Mouse (Mus musculus): ENCODE data around the gene Slfn9. TPM values are rescaled to one million over a fixed set of nuclear protein-coding genes. Genes with fewer than 3 reads are reported as not detected.
"Not testable (repeated sequence)": the region's sequence is repeated elsewhere in the genome, so short reads cannot be mapped to it uniquely, and the experiment has no call there.

The Slfn9 gene
- total RNA-seq, 2 experiments from 2014 or later = 8.1 to 11.2 TPM

- no peak for DNase-seq
These were observed 34.7 kb downstream of the Slfn9 start for GRCm38 (mm10) chr11:82956925-82957324.

- DNase-seq = no peak
These were observed 37.0 kb downstream of the Slfn9 start for GRCm38 (mm10) chr11:82954631-82955030.

GRCm38 (mm10) chr11:82952612-82953542 lies 38.8 kb downstream of the Slfn9 start:
- DNase-seq = no peak

GRCm38 (mm10) chr11:82951865-82952611 lies 39.6 kb downstream of the Slfn9 start:
- DNase-seq = peak; percentile 71 to 81

- DNase-seq = peak in 1 of 2 experiments; percentile 54
These were observed 40.7 kb downstream of the Slfn9 start, which contains the start of gene Slfn5 for GRCm38 (mm10) chr11:82950736-82951481. TSS of gene Slfn5 (plus strand) at chr11:82951349.

GRCm38 (mm10) chr11:82949036-82949435 lies 42.6 kb downstream of the Slfn9 start:
- DNase-seq = peak in 1 of 2 experiments; percentile 23

GRCm38 (mm10) chr11:82947457-82947856 lies 44.2 kb downstream of the Slfn9 start:
- no peak for DNase-seq

- no peak for DNase-seq
These were observed 46.0 kb downstream of the Slfn9 start for GRCm38 (mm10) chr11:82945636-82946035.

GRCm38 (mm10) chr11:82943336-82943735 lies 48.3 kb downstream of the Slfn9 start:
- no peak for DNase-seq

- DNase-seq = no peak
These were observed 58.4 kb downstream of the Slfn9 start for GRCm38 (mm10) chr11:82933186-82933585.

GRCm38 (mm10) chr11:82931671-82932450 lies 59.8 kb downstream of the Slfn9 start:
- peak in 1 of 2 experiments; percentile 41 for DNase-seq

GRCm38 (mm10) chr11:82931161-82931560 lies 60.5 kb downstream of the Slfn9 start:
- DNase-seq = not testable (repeated sequence)

- peak in 1 of 2 experiments; percentile 34 for DNase-seq
These were observed 61.2 kb downstream of the Slfn9 start for GRCm38 (mm10) chr11:82930391-82930955.

GRCm38 (mm10) chr11:82929633-82929950 lies 62.0 kb downstream of the Slfn9 start:
- DNase-seq = no peak

- no peak for DNase-seq
These were observed 62.6 kb downstream of the Slfn9 start for GRCm38 (mm10) chr11:82928897-82929632.

Small RNAs within 50 kb of the gene (microRNA-seq; reads per million reads assigned to microRNA genes)
- gene Gm27598 (not detected), gene Mir7679 (not detected)

Other genes starting within 250 kb of the Slfn9 start
- gene Cct6b, start 227.5 kb downstream of the Slfn9 start, total RNA-seq (2021) = under 1 TPM; 0.63 to 0.99 TPM
- 10 to 100 TPM; 21.3 to 23.0 TPM for gene Zfp830, start 227.5 kb downstream of the Slfn9 start, total RNA-seq (2021)
- 10 to 100 TPM; 25.6 to 27.1 TPM for gene Lig3, start 210.7 kb downstream of the Slfn9 start, total RNA-seq (2021)
- 1 to 10 TPM; 6.4 to 8.4 TPM for gene Rffl, start 120.6 kb downstream of the Slfn9 start, total RNA-seq (2021)
- gene Rad51d, start 101.2 kb downstream of the Slfn9 start, total RNA-seq (2021) = 10 to 100 TPM; 10.7 to 16.2 TPM
- not detected for gene Fndc8, start 99.7 kb downstream of the Slfn9 start, total RNA-seq (2021)
- gene Nle1, start 83.4 kb downstream of the Slfn9 start, total RNA-seq (2021) = 10 to 100 TPM; 19.5 to 27.0 TPM
- gene Unc45b, start 81.3 kb downstream of the Slfn9 start, total RNA-seq (2021) = 10 to 100 TPM in 1 of 2 experiments, 1 to 10 TPM in 1; 7.6 to 10.0 TPM
- 10 to 100 TPM; 30.9 to 39.7 TPM for gene Slfn5, start 40.5 kb downstream of the Slfn9 start, total RNA-seq (2021)
- gene Slfn8, start 29.0 kb upstream of the Slfn9 start, total RNA-seq (2021) = 1 to 10 TPM; 1.5 to 2.5 TPM
- 1 to 10 TPM; 4.8 to 6.3 TPM for gene Slfn2, start 73.3 kb upstream of the Slfn9 start, total RNA-seq (2021)
- gene Slfn1, start 125.0 kb upstream of the Slfn9 start, total RNA-seq (2021) = under 1 TPM; 0.20 to 0.43 TPM
- gene Slfn4, start 183.4 kb upstream of the Slfn9 start, total RNA-seq (2021) = under 1 TPM; 0.13 to 0.26 TPM
- gene Slfn3, start 199.5 kb upstream of the Slfn9 start, total RNA-seq (2021) = 1 to 10 TPM; 1.8 to 2.9 TPM